Mouse (Mus musculus) limb, embryonic 14.5 days (tissue): Measurements from ENCODE around the gene Dock7. TPM values are rescaled to one million over a fixed set of nuclear protein-coding genes. Genes with fewer than 3 reads are reported as not detected.
"Not testable (repeated sequence)": the region's sequence is repeated elsewhere in the genome, so short reads cannot be mapped to it uniquely, and the experiment has no call there.

Source experiments
- ATAC-seq: fragments of 200-750 bp; cut with Nextera tagmentation; 2 replicates; pipeline ENCODE4 v1.8.0; 2017; ENCODE audit warnings: low read depth, moderate number of reproducible peaks, moderate TSS enrichment; ENCODE audit not compliant: low FRiP score
- DNase-seq: peaks from one replicate; pipeline ENCODE4 v3.0.0-alpha.2; 2015; ENCODE audit warnings: low spot score
- H3K27ac ChIP-seq: fragments of 300-500 bp; sonication (generic); replicated peaks from 2 replicates; pipeline ENCODE4 v1.5.1; 2014; ENCODE audit warnings: low read depth, mild to moderate bottlenecking, low read length, moderate library complexity, mixed read lengths
- H3K27me3 ChIP-seq: fragments of 300-500 bp; sonication (generic); 2 replicates; pipeline ENCODE4 v1.6.1; 2014; ENCODE audit warnings: low read length, mixed read lengths; ENCODE audit not compliant: control insufficient read depth, insufficient read depth
- H3K36me3 ChIP-seq: fragments of 300-500 bp; sonication (generic); 2 replicates; pipeline ENCODE4 v1.6.1; 2014; ENCODE audit warnings: mild to moderate bottlenecking, low read length, moderate library complexity, mixed read lengths; ENCODE audit not compliant: control insufficient read depth, insufficient read depth
- H3K4me1 ChIP-seq: fragments of 300-500 bp; sonication (generic); 2 replicates; pipeline ENCODE4 v1.6.1; 2014; ENCODE audit warnings: antibody characterized with exemption, low read length, mixed read lengths; ENCODE audit not compliant: control insufficient read depth, insufficient read depth
- H3K4me2 ChIP-seq: fragments of 300-500 bp; sonication (generic); replicated peaks from 2 replicates; pipeline ENCODE4 v1.6.1; 2014; ENCODE audit warnings: low read depth, mild to moderate bottlenecking, low read length, moderate library complexity; ENCODE audit not compliant: severe bottlenecking
- H3K4me3 ChIP-seq: fragments of 300-500 bp; sonication (generic); replicated peaks from 2 replicates; pipeline ENCODE4 v1.5.1; 2014; ENCODE audit warnings: low read length
- H3K9ac ChIP-seq: fragments of 300-500 bp; sonication (generic); 2 replicates; pipeline ENCODE4 v1.6.1; 2014; ENCODE audit warnings: mild to moderate bottlenecking, low read depth, low read length, moderate library complexity; ENCODE audit not compliant: severe bottlenecking
- H3K9me3 ChIP-seq: fragments of 300-500 bp; sonication (generic); 2 replicates; pipeline ENCODE4 v1.6.1; 2016; ENCODE audit warnings: low read length; ENCODE audit not compliant: control insufficient read depth
- POLR2A ChIP-seq: fragments of 200-500 bp; IDR thresholded peaks from 2 replicates; pipeline ENCODE4 v1.8.0; 2012; ENCODE audit warnings: inconsistent platforms, mild to moderate bottlenecking, moderate library complexity, borderline replicate concordance; ENCODE audit not compliant: insufficient read depth, insufficient read length; ENCODE audit errors: extremely low read depth
- WGBS: fragments of 180-500 bp; shearing (Covaris S2); extraction: QIAGEN DNeasy Blood & Tissue Kit; methylation state at CpG from one replicate; pipeline ENCODE4 v1.1.7; 2014; 5-methylcytosine and 5-hydroxymethylcytosine counted together
- polyA plus RNA-seq, 2 experiments: library from polyadenylated mRNA; depleted of rRNA in 1 of 2; stranded (reverse) in 1 of 2; unstranded in 1 of 2; fragments of >200 nt; fragmentation: Nextera tagmentation in 1 of 2; extraction: Ambion mirVana in 1 of 2; gene quantifications; 2 replicates each; pipeline versions ENCODE4 v1.2.1 to v1.2.3; 2012 to 2014

The Dock7 gene
- polyA plus RNA-seq, 2 experiments: 73.2 to 154 TPM

GRCm38 (mm10) chr4:98950563-98950962 is 170.2 kb downstream of the Dock7 start:
- Histone ChIP-seq H3K4me1 (no peaks in the 10 kb centered on the region), H3K4me2 (no peak overlapping the region), H3K36me3 (peaks cover 23% of the 10 kb centered on the region), H3K9me3 (no peaks in the 10 kb centered on the region), H3K9ac (no peak overlapping the region), H3K27ac (no peak overlapping the region), H3K4me3 (no peak overlapping the region), H3K27me3 (no peaks in the 10 kb centered on the region)
- DNase-seq (no peak), ATAC-seq (no peak)
- no peak for TF ChIP-seq POLR2A

- not testable (repeated sequence) for DNase-seq, H3K4me1 ChIP-seq
- 90% methylated on average over 6 of the region's 6 CpGs for WGBS
Measured at GRCm38 (mm10) chr4:98938210-98938609, 182.5 kb downstream of the Dock7 start.

DNA sequence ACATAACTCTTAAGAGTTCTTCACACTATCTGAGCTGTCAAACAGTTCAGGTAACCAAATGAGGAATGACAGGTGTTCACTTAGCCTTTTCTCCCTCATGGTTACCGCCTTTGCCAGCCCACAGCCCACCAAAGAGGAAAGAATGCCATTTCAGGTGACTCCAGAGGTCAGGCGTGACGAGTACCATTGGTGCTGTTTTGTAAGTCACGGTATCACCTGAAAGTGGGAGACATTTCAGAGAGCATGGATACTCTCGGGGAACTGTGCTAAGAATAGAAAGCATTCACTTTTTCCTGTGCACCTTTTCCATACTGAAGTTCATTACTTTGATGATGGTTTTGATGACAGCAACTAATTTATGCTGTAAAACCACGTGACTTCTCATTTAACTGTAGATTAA is 184.7 kb downstream of the Dock7 start:
- peaks cover 78% of the 10 kb centered on the region for H3K36me3 ChIP-seq
- DNase-seq (no peak), ATAC-seq (no peak)
- no peak overlapping the region for H3K4me3 ChIP-seq
- no peaks in the 10 kb centered on the region for H3K4me1 ChIP-seq
- no peak overlapping the region for H3K4me2 ChIP-seq
- H3K9me3 ChIP-seq: no peaks in the 10 kb centered on the region
- TF ChIP-seq POLR2A: no peak
- no peak overlapping the region for H3K9ac ChIP-seq
- WGBS: 82% methylated on average over 6 of the region's 6 CpGs
- no peaks in the 10 kb centered on the region for H3K27me3 ChIP-seq
- no peak overlapping the region for H3K27ac ChIP-seq

More at GRCm38 (mm10) chr4:98938210-98938609, 182.5 kb downstream of the Dock7 start:
- peaks cover 76% of the 10 kb centered on the region for H3K36me3 ChIP-seq
- H3K27me3 ChIP-seq, H3K27ac ChIP-seq, H3K9ac ChIP-seq, H3K9me3 ChIP-seq, ATAC-seq, H3K4me3 ChIP-seq, H3K4me2 ChIP-seq: not testable (repeated sequence)

- no peak for TF ChIP-seq POLR2A
- Histone ChIP-seq H3K27me3 (no peaks in the 10 kb centered on the region), H3K4me2 (peak overlapping the region; percentile 60), H3K4me1 (peaks cover 14% of the 10 kb centered on the region), H3K9me3 (no peaks in the 10 kb centered on the region), H3K4me3 (peak overlapping the region; percentile 97), H3K36me3 (peaks cover 5% of the 10 kb centered on the region), H3K27ac (no peak overlapping the region), H3K9ac (peak overlapping the region; percentile 93)
- ATAC-seq (no peak), DNase-seq (no peak)
- WGBS: 26% methylated on average over 6 of the region's 6 CpGs
Measured at GRCm38 (mm10) chr4:98925250-98925781, 195.4 kb downstream of the Dock7 start.

DNA sequence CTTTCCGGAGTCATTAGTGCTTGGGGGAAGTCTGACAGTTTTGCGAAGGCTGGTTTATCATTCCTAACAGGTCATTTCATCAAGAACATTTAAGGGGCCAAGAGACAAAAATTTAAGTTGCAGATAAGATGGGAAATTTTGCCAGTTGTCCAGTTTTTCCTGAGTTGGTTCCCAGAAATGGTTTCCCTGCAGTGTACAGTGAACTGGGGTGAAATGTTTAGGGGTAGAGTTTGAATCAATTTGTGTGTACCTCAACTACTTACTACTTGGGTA is 195.9 kb downstream of the Dock7 start:
- 0% methylated on average over 2 of the region's 2 CpGs for WGBS

More for the DNA sequence above, 195.9 kb downstream of the Dock7 start:
- ATAC-seq: no peak
- Histone ChIP-seq H3K27ac (no peak overlapping the region), H3K36me3 (no peaks in the 10 kb centered on the region), H3K4me2 (peak overlapping the region; percentile 60), H3K4me1 (peaks cover 14% of the 10 kb centered on the region), H3K9ac (peak overlapping the region; percentile 93), H3K9me3 (no peaks in the 10 kb centered on the region), H3K4me3 (peak overlapping the region; percentile 97), H3K27me3 (no peaks in the 10 kb centered on the region)
- no peak for DNase-seq
- no peak for TF ChIP-seq POLR2A
